Mouse (Mus musculus) neural tube, embryonic 12.5 days (tissue): Measurements from ENCODE around the gene Gss. TPM values are rescaled to one million over a fixed set of nuclear protein-coding genes. Genes with fewer than 3 reads are reported as not detected.
"Not testable (repeated sequence)": the region's sequence is repeated elsewhere in the genome, so short reads cannot be mapped to it uniquely, and the experiment has no call there.

ENCODE experiments used
- ATAC-seq: fragments of 200-750 bp; cut with Nextera tagmentation; 2 replicates; pipeline ENCODE4 v1.8.0; 2017; ENCODE audit warnings: low read depth, mild to moderate bottlenecking, moderate TSS enrichment, moderate library complexity; ENCODE audit not compliant: low FRiP score
- H3K27ac ChIP-seq: fragments of 300-500 bp; sonication (generic); 2 replicates; pipeline ENCODE4 v1.5.1; 2016
- H3K27me3 ChIP-seq: fragments of 300-500 bp; sonication (generic); replicated peaks from 2 replicates; pipeline ENCODE4 v1.6.1; 2016; ENCODE audit warnings: mild to moderate bottlenecking
- H3K36me3 ChIP-seq: fragments of 300-500 bp; sonication (generic); 2 replicates; pipeline ENCODE4 v1.6.1; 2016; ENCODE audit warnings: mild to moderate bottlenecking
- H3K4me1 ChIP-seq: fragments of 300-500 bp; sonication (generic); 2 replicates; pipeline ENCODE4 v1.6.1; 2016
- H3K4me2 ChIP-seq: fragments of 300-500 bp; sonication (generic); replicated peaks from 2 replicates; pipeline ENCODE4 v1.6.1; 2016; ENCODE audit warnings: mild to moderate bottlenecking
- H3K4me3 ChIP-seq: fragments of 300-500 bp; sonication (generic); 2 replicates; pipeline ENCODE4 v1.5.1; 2016
- H3K9ac ChIP-seq: fragments of 300-500 bp; sonication (generic); 2 replicates; pipeline ENCODE4 v1.6.1; 2016; ENCODE audit warnings: mild to moderate bottlenecking
- H3K9me3 ChIP-seq: fragments of 300-500 bp; sonication (generic); 2 replicates; pipeline ENCODE4 v1.6.1; 2016; ENCODE audit warnings: mild to moderate bottlenecking
- WGBS: fragments of 180-500 bp; shearing (Covaris S2); methylation state at CpG from one replicate; pipeline ENCODE4 v1.1.7; 2016; 5-methylcytosine and 5-hydroxymethylcytosine counted together
- polyA plus RNA-seq: library from polyadenylated mRNA; unstranded; fragments of >200 nt; fragmentation: Nextera tagmentation; extraction: Ambion mirVana; gene quantifications from 2 replicates; pipeline ENCODE4 v1.2.1, GENCODE M21; 2016

Gene Gss
- polyA plus RNA-seq, 1 experiment from 2014 or later, result 15.5 TPM

GRCm38 (mm10) chr2:155567751-155568150 lies 24.9 kb downstream of the Gss start:
- no peak overlapping the region for H3K27ac ChIP-seq
- WGBS, result 88% methylated on average over 5 of the region's 5 CpGs
- H3K27me3 ChIP-seq, result no peaks in the 10 kb centered on the region
- ATAC-seq, result no peak
- no peaks in the 10 kb centered on the region; the same call in 1 of the 2 replicates for H3K4me1 ChIP-seq
- no peak overlapping the region for H3K9ac ChIP-seq
- H3K36me3 ChIP-seq, result peaks cover 15% of the 10 kb centered on the region; the same call in 1 of the 2 replicates
- no peak overlapping the region for H3K4me2 ChIP-seq
- no peaks in the 10 kb centered on the region for H3K9me3 ChIP-seq
- H3K4me3 ChIP-seq, result no peak overlapping the region

- H3K27ac ChIP-seq, result no peak overlapping the region
- no peak for ATAC-seq
- no peak overlapping the region for H3K4me2 ChIP-seq
- no peaks in the 10 kb centered on the region for H3K4me1 ChIP-seq
- no peaks in the 10 kb centered on the region for H3K27me3 ChIP-seq
- H3K9me3 ChIP-seq, result no peaks in the 10 kb centered on the region
- H3K36me3 ChIP-seq, result peaks cover 31% of the 10 kb centered on the region
- no peak overlapping the region for H3K4me3 ChIP-seq
- no peak overlapping the region for H3K9ac ChIP-seq
- 87% methylated on average over 4 of the region's 4 CpGs for WGBS
These were observed 29.7 kb downstream of the Gss start for GRCm38 (mm10) chr2:155562934-155563333.

GRCm38 (mm10) chr2:155562209-155562608 lies 30.4 kb downstream of the Gss start:
- H3K4me3 ChIP-seq, result no peak overlapping the region
- H3K27ac ChIP-seq, result no peak overlapping the region
- H3K36me3 ChIP-seq, result peaks cover 29% of the 10 kb centered on the region
- no peaks in the 10 kb centered on the region for H3K27me3 ChIP-seq
- H3K4me2 ChIP-seq, result no peak overlapping the region
- no peak for ATAC-seq
- no peaks in the 10 kb centered on the region for H3K9me3 ChIP-seq
- no peaks in the 10 kb centered on the region for H3K4me1 ChIP-seq
- WGBS, result 66% methylated on average over 1 of the region's 1 CpGs
- no peak overlapping the region for H3K9ac ChIP-seq

- Histone ChIP-seq H3K27ac (no peak overlapping the region), H3K4me3 (no peak overlapping the region), H3K27me3 (no peaks in the 10 kb centered on the region), H3K9me3 (no peaks in the 10 kb centered on the region), H3K4me1 (no peaks in the 10 kb centered on the region), H3K9ac (no peak overlapping the region), H3K4me2 (no peak overlapping the region), H3K36me3 (peaks cover 6% of the 10 kb centered on the region)
- ATAC-seq, result no peak
- 83% methylated on average over 2 of the region's 2 CpGs for WGBS
These were observed 38.1 kb downstream of the Gss start for GRCm38 (mm10) chr2:155554426-155554985.

- H3K4me1 ChIP-seq, result no peaks in the 10 kb centered on the region
- H3K4me3 ChIP-seq, result no peak overlapping the region
- no peaks in the 10 kb centered on the region for H3K9me3 ChIP-seq
- H3K27me3 ChIP-seq, result no peaks in the 10 kb centered on the region
- H3K9ac ChIP-seq, result no peak overlapping the region
- ATAC-seq, result no peak
- no peak overlapping the region for H3K27ac ChIP-seq
- no peak overlapping the region for H3K4me2 ChIP-seq
- H3K36me3 ChIP-seq, result no peaks in the 10 kb centered on the region
These were observed 39.7 kb downstream of the Gss start for GRCm38 (mm10) chr2:155552949-155553354.

- Histone ChIP-seq H3K9ac (no peak overlapping the region), H3K9me3 (no peaks in the 10 kb centered on the region)
- no peak for ATAC-seq
These were observed 40.3 kb downstream of the Gss start for GRCm38 (mm10) chr2:155552336-155552735.

GRCm38 (mm10) chr2:155546955-155547354 lies 45.7 kb downstream of the Gss start:
- Histone ChIP-seq H3K27me3 (no peaks in the 10 kb centered on the region), H3K4me3 (no peak overlapping the region), H3K4me2 (no peak overlapping the region), H3K9me3 (no peaks in the 10 kb centered on the region), H3K27ac (no peak overlapping the region), H3K9ac (no peak overlapping the region), H3K4me1 (no peaks in the 10 kb centered on the region), H3K36me3 (no peaks in the 10 kb centered on the region)
- WGBS, result 80% methylated on average over 1 of the region's 1 CpGs
- ATAC-seq, result no peak

More at GRCm38 (mm10) chr2:155552336-155552735, 40.3 kb downstream of the Gss start:
- no peak overlapping the region for H3K4me3 ChIP-seq
- H3K27ac ChIP-seq, result no peak overlapping the region
- H3K4me1 ChIP-seq, result no peaks in the 10 kb centered on the region
- no peak overlapping the region for H3K4me2 ChIP-seq
- H3K27me3 ChIP-seq, result no peaks in the 10 kb centered on the region
- H3K36me3 ChIP-seq, result no peaks in the 10 kb centered on the region

GRCm38 (mm10) chr2:155540822-155541458 lies 51.7 kb downstream of the Gss start:
- 76% methylated on average over 6 of the region's 6 CpGs for WGBS
- no peak overlapping the region for H3K4me3 ChIP-seq
- H3K36me3 ChIP-seq, result no peaks in the 10 kb centered on the region
- no peaks in the 10 kb centered on the region for H3K4me1 ChIP-seq
- ATAC-seq, result no peak
- no peak overlapping the region for H3K27ac ChIP-seq
- H3K4me2 ChIP-seq, result no peak overlapping the region
- no peaks in the 10 kb centered on the region for H3K9me3 ChIP-seq
- H3K9ac ChIP-seq, result no peak overlapping the region
- H3K27me3 ChIP-seq, result no peaks in the 10 kb centered on the region

- Histone ChIP-seq H3K27ac (no peak overlapping the region), H3K36me3 (no peaks in the 10 kb centered on the region), H3K9me3 (no peaks in the 10 kb centered on the region), H3K4me1 (no peaks in the 10 kb centered on the region), H3K27me3 (no peaks in the 10 kb centered on the region), H3K4me3 (no peak overlapping the region), H3K9ac (no peak overlapping the region), H3K4me2 (no peak overlapping the region)
- ATAC-seq, result no peak
These were observed 52.9 kb downstream of the Gss start for GRCm38 (mm10) chr2:155539696-155540095.

- H3K4me1 ChIP-seq, ATAC-seq, H3K36me3 ChIP-seq, H3K9me3 ChIP-seq, H3K4me3 ChIP-seq, H3K27ac ChIP-seq, H3K4me2 ChIP-seq, H3K9ac ChIP-seq, H3K27me3 ChIP-seq: not testable (repeated sequence)
- 83% methylated on average over 19 of the region's 19 CpGs for WGBS
These were observed 54.0 kb downstream of the Gss start for GRCm38 (mm10) chr2:155538463-155539057.

- H3K4me2 ChIP-seq, result no peak overlapping the region
- H3K9me3 ChIP-seq, result no peaks in the 10 kb centered on the region
- H3K4me3 ChIP-seq, result no peak overlapping the region
- no peak overlapping the region for H3K27ac ChIP-seq
- no peaks in the 10 kb centered on the region for H3K36me3 ChIP-seq
- H3K4me1 ChIP-seq, result no peaks in the 10 kb centered on the region
- ATAC-seq, result no peak
- WGBS, result 79% methylated on average over 5 of the region's 5 CpGs
- H3K9ac ChIP-seq, result no peak overlapping the region
- no peaks in the 10 kb centered on the region for H3K27me3 ChIP-seq
These were observed 54.7 kb downstream of the Gss start for GRCm38 (mm10) chr2:155537761-155538462.

- Histone ChIP-seq H3K4me1 (no peaks in the 10 kb centered on the region), H3K36me3 (no peaks in the 10 kb centered on the region), H3K27me3 (no peaks in the 10 kb centered on the region), H3K4me3 (no peak overlapping the region), H3K4me2 (no peak overlapping the region), H3K27ac (no peak overlapping the region), H3K9ac (no peak overlapping the region), H3K9me3 (no peaks in the 10 kb centered on the region)
- no peak for ATAC-seq
These were observed 56.3 kb downstream of the Gss start for GRCm38 (mm10) chr2:155536292-155536691.
